Mouse (Mus musculus): ENCODE measurements around the gene Nudt8.

DNA sequence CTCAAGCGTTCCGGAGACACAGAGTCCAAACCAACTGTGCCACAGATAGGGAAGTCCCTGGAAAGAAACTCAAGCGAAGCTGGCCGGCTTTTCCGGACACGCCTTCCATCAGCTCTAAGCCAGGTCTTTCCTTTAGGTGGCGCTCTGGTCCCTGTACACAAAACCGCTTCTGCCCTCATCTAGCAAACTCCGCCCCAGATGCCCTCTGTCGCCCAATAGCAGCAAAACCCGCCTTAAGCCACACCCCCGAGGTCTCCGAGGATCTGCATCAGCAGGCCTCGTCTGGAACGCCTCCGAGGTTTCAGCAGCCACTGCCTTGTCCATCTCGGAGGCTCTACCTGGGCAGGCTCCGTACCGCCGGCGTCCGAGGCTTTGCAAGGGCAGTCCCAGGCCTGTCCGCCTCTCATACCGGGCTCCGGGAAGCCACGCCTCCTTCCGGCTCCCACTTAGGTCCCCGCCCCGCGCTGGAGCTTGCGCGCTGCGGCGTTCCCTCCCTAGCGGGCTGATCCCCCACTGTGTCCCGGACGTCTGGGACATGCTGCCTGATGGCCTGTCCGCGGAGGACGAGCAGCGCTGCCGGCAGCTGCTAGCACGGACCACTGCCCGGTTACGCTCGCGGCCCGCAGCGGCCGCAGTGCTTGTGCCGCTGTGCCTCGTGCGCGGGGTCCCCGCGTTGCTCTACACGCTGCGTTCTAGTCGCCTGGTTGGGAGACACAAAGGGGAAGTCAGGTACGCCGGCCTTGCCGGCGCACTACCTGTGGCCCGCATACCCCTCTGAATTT lies at the start of gene Nudt8, which contains the start of gene Gm49405:
- TF ChIP-seq POLR2A (IDR thresholded peaks at IDR 0.05; ENCODE audit: borderline replicate concordance, insufficient read depth, low read length) (peak; percentile 94), CTCF (IDR thresholded peaks at IDR 0.05; ENCODE audit: borderline replicate concordance, insufficient read depth, low read depth, low read length) (peak; percentile 70; the same call in 1 of the 2 replicates)
